Mouse (Mus musculus) neural tube, embryonic 14.5 days (tissue): Measurements from ENCODE around the gene Ctf1. TPM values are rescaled to one million over a fixed set of nuclear protein-coding genes. Genes with fewer than 3 reads are reported as not detected.

ENCODE experiments used
- ATAC-seq: fragments of 200-750 bp; cut with Nextera tagmentation; 2 replicates; pipeline ENCODE4 v1.8.0; 2017; ENCODE audit warnings: low read depth, mild to moderate bottlenecking, moderate TSS enrichment, moderate library complexity
- H3K27ac ChIP-seq: fragments of 300-500 bp; sonication (generic); 2 replicates; pipeline ENCODE4 v1.5.1; 2014; ENCODE audit warnings: low read depth, mild to moderate bottlenecking, control low read depth, low read length, moderate library complexity, mixed read lengths
- H3K27me3 ChIP-seq: fragments of 300-500 bp; sonication (generic); 2 replicates; pipeline ENCODE4 v1.6.1; 2014; ENCODE audit warnings: low read length; ENCODE audit not compliant: control insufficient read depth, insufficient read depth
- H3K36me3 ChIP-seq: fragments of 300-500 bp; sonication (generic); 2 replicates; pipeline ENCODE4 v1.6.1; 2014; ENCODE audit warnings: low read length, mixed read lengths; ENCODE audit not compliant: control insufficient read depth, insufficient read depth
- H3K4me1 ChIP-seq: fragments of 300-500 bp; sonication (generic); 2 replicates; pipeline ENCODE4 v1.6.1; 2014; ENCODE audit warnings: low read length; ENCODE audit not compliant: control insufficient read depth, insufficient read depth
- H3K4me2 ChIP-seq: fragments of 300-500 bp; sonication (generic); 2 replicates; pipeline ENCODE4 v1.6.1; 2014; ENCODE audit warnings: mild to moderate bottlenecking, low read depth, low read length, control low read depth
- H3K4me3 ChIP-seq: fragments of 300-500 bp; sonication (generic); 2 replicates; pipeline ENCODE4 v1.5.1; 2014; ENCODE audit warnings: low read depth, low read length, control low read depth, mixed read lengths
- H3K9ac ChIP-seq: fragments of 300-500 bp; sonication (generic); replicated peaks from 2 replicates; pipeline ENCODE4 v1.6.1; 2014; ENCODE audit warnings: low read depth, mild to moderate bottlenecking, control low read depth, low read length, mixed read lengths
- H3K9me3 ChIP-seq: fragments of 300-500 bp; sonication (generic); 2 replicates; pipeline ENCODE4 v1.6.1; 2016; ENCODE audit warnings: low read length; ENCODE audit not compliant: control insufficient read depth
- WGBS: fragments of 180-500 bp; shearing (Covaris S2); extraction: QIAGEN DNeasy Blood & Tissue Kit; methylation state at CpG from one replicate; pipeline ENCODE4 v1.1.7; 2014; 5-methylcytosine and 5-hydroxymethylcytosine counted together
- polyA plus RNA-seq: library from polyadenylated mRNA; unstranded; fragments of >200 nt; fragmentation: Nextera tagmentation; extraction: Ambion mirVana; gene quantifications from 2 replicates; pipeline ENCODE4 v1.2.1, GENCODE M21; 2014

Gene Ctf1
- polyA plus RNA-seq, 1 experiment from 2014 or later = 2.7 TPM

DNA sequence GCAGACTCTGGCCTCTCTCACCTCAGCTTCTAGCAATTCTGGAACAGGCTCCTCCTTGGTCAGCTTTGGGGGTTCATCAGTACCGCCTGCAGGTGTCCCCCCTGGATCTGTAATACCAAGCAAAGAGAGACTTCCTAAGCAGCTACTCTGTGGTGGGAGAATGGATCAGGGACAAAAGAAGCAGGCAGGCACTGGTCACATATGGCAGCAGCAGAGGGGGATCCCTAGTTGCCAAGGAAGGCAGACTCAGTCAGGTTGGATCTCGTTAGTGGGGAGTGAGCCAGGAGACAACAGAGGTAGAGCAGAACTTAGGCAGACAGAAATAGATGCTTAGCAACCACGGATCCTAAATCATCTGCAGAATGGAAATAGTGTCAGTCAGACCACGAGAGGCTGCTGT is 6.8 kb upstream of the Ctf1 start:
- WGBS = 71% methylated on average over 4 of the region's 4 CpGs

DNA sequence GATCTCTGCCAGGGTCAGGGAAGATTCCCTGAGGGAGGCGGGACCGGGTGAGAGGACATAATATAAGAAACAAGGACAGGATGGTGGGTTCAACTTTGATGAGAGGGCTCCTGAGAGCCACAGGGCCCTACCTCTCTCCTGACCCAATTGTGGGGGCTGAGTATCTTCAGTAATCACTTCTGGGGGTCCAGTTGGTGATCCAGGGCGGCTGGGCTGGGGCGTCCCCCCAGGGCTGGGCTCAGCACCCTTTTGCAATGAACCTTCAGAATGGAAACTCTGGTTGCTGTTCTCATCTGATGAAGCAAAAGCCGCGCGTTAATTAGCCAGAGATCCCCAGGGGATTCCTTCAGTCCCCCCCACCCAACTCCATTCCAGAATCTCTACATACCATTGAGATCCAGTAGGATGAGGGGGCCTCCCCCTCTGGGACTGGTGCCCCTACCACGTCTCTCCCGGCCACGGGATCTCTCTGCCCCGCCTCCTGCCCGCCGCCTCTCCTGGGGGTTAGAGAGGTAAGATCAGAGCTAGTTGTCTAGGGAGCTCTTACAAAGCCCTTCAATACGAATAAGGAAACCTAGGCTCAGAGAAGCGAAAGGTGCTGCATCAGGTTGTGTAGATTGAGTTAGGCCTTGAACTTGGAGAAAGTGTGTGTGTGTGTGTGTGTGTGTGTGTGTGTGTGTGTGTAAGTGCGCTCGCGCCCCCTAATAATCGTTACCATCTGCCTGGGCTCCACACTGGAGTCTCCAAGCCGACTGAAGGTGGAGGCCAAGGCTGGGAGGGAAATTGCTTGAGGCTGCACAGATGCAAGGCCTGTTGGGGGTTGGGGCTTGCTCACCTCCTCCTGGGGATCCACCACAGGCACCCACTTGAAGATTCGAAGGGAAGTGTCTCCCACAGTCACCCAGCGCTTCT is 5.2 kb upstream of the Ctf1 start:
- H3K9ac ChIP-seq = peak overlapping the region; percentile 83
- WGBS = 28% methylated on average over 22 of the region's 22 CpGs
- peak overlapping the region; percentile 92; the same call in 1 of the 2 replicates for H3K27ac ChIP-seq
- H3K4me2 ChIP-seq = peak overlapping the region; percentile 75
- H3K4me1 ChIP-seq = peaks cover 11% of the 10 kb centered on the region
- 0 out of 2 replicates have a peak, but pooled peaks cover 12% of the 10 kb centered on the region for H3K36me3 ChIP-seq
- peak overlapping the region; percentile 75 for H3K4me3 ChIP-seq
- no peaks in the 10 kb centered on the region for H3K27me3 ChIP-seq
- ATAC-seq = no peak
- no peaks in the 10 kb centered on the region for H3K9me3 ChIP-seq

More for the DNA sequence above, 6.8 kb upstream of the Ctf1 start:
- Histone ChIP-seq H3K9me3 (no peaks in the 10 kb centered on the region), H3K4me1 (peaks cover 11% of the 10 kb centered on the region), H3K27me3 (no peaks in the 10 kb centered on the region), H3K4me2 (no peak overlapping the region), H3K9ac (no peak overlapping the region), H3K4me3 (no peak overlapping the region), H3K27ac (no peak overlapping the region), H3K36me3 (0 out of 2 replicates have a peak, but pooled peaks cover 12% of the 10 kb centered on the region)
- no peak for ATAC-seq

DNA sequence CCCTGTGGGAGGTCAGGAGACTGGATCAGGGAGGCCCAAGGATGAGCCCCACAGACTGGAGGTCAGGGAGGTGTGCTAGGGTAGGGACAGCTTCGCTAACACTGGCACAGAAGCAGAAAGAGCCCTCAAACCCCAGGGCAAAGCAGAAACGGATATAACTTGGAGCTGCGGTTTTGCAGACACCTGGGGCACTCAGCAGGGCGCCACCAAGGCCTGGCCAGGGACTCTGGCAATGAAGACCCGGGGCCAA is 4.7 kb upstream of the Ctf1 start:
- Histone ChIP-seq H3K36me3 (0 out of 2 replicates have a peak, but pooled peaks cover 12% of the 10 kb centered on the region), H3K9ac (peak overlapping the region; percentile 83), H3K4me1 (peaks cover 14% of the 10 kb centered on the region), H3K4me3 (peak overlapping the region; percentile 75), H3K27me3 (no peaks in the 10 kb centered on the region), H3K9me3 (no peaks in the 10 kb centered on the region), H3K27ac (peak overlapping the region; percentile 92; the same call in 1 of the 2 replicates), H3K4me2 (peak overlapping the region; percentile 75)
- WGBS = 0% methylated on average over 5 of the region's 5 CpGs
- ATAC-seq = no peak

DNA sequence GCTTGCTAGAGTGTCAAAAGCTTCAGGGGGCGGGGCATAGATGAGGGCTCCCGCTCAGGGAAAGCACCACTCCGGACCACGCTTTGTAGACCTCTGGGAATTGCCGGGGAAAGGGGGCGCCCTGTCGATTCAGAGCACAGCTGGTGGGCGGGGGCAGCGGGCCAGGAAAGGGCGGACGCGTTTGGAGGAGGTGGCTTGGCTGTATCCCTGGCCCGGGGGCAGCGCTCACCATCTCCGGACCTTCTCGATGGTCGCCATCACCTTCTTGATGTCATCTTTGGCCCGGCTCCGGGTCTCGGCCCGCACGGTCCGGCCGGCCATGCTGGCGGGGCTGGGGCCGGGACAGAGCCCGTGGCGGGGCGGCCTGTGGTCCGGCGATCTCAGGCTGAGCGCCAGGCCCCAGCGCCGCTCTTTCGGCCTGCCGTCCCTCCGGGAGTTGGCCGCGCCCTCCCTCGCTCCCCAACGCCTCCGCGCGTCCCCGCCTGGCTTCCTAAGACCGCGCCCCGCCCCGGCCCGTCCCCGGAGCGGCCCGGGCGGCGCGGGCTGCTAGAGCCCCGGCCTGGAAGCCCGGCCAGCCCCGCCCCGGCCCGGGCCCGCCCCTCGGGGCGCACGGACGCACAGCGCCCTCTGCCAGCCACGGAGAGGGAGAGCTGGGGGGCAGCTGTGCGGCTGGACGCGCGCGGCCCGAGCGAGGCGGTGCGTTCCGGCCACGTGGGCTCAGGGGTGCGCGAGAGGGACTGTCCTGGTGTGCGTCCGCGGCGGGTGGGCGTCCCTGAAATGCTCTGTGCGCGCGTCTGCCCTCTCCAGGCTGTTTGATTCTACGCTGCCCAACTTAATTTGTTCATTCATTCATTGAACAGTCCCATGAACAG is 4.1 kb upstream of the Ctf1 start, which contains the start of gene Bcl7c:
Gene Bcl7c, minus strand, starts transcription at position 727 of the 872 bp plus-strand sequence.
- Histone ChIP-seq H3K9ac (peak within 1 kb of the TSS; percentile 83), H3K36me3 (0 out of 2 replicates have a peak, but pooled peaks cover 12% of the 10 kb centered on the region), H3K27me3 (no peaks in the 10 kb centered on the region), H3K27ac (peak within 1 kb of the TSS; percentile 92), H3K4me2 (peak within 1 kb of the TSS; percentile 75), H3K4me3 (peak within 1 kb of the TSS; percentile 75), H3K9me3 (no peaks in the 10 kb centered on the region), H3K4me1 (peaks cover 14% of the 10 kb centered on the region)
- under 1% methylated on average over 64 of the region's 90 CpGs for WGBS
- ATAC-seq = peak; percentile 87

DNA sequence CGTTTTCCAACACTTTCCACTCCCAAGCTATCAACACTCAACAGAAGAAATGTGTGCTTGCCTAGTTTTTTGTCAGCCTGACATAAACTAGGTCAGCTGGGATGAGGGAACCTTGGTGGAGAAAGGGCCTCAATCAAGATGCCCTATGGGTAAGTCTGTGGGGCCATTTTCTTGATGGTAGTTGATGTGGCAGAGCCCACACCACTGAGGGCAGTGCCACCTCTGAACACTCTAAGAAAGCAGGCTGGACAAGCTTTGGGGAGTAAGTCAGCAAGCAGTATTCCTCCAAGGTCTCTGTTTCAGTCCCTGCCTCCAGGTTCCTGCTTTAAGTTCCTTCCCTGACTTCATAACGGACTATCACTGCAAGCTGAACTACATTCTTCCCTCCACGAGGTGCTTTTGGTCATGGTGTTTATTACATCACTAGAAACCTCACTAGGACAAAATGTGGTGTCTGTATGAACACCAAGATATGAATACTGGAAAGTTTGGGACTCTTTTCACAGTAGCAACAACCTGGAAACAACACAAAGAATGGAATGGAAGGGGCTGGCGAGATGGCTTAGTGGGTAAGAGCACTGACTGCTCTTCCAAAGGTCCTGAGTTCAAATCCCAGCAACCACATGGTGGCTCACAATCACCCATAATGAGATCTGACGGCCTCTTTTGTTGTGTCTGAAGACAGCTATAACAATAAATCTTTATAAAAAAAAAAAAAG is 3.1 kb upstream of the Ctf1 start:
- Histone ChIP-seq H3K36me3 (0 out of 2 replicates have a peak, but pooled peaks cover 8% of the 10 kb centered on the region), H3K4me3 (peak overlapping the region; percentile 75), H3K9me3 (no peaks in the 10 kb centered on the region), H3K4me1 (peaks cover 14% of the 10 kb centered on the region), H3K27ac (no peak overlapping the region), H3K4me2 (peak overlapping the region; percentile 75; the same call in 1 of the 2 replicates), H3K27me3 (no peaks in the 10 kb centered on the region), H3K9ac (no peak overlapping the region)
- 68% methylated on average over 5 of the region's 5 CpGs for WGBS
- no peak for ATAC-seq

DNA sequence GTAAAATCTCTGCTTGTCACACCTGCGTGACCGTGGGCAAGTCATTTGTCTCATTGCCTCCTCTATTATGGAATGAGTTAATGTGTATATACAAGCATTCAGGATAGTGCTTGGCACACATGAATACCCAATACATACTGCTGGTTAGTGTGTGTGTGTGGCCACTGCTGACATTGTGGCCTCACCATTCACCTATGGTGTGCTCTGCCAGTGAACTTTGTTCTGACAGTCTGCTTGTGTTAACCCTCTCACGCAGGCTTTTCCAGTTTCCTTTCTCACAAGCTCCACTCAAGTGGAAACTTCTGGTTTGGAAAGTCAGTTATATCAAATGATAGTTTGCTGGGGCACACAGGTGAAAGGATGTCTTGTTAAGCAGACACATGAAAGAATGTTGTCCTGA is 1.5 kb upstream of the Ctf1 start:
- no peak overlapping the region for H3K27ac ChIP-seq
- no peak overlapping the region for H3K4me3 ChIP-seq
- peaks cover 14% of the 10 kb centered on the region for H3K4me1 ChIP-seq
- no peaks in the 10 kb centered on the region for H3K9me3 ChIP-seq
- H3K27me3 ChIP-seq = no peaks in the 10 kb centered on the region
- ATAC-seq = no peak
- no peak overlapping the region for H3K9ac ChIP-seq
- no peak overlapping the region for H3K4me2 ChIP-seq
- 94% methylated on average over 3 of the region's 3 CpGs for WGBS
- H3K36me3 ChIP-seq = 0 out of 2 replicates have a peak, but pooled peaks cover 2% of the 10 kb centered on the region

DNA sequence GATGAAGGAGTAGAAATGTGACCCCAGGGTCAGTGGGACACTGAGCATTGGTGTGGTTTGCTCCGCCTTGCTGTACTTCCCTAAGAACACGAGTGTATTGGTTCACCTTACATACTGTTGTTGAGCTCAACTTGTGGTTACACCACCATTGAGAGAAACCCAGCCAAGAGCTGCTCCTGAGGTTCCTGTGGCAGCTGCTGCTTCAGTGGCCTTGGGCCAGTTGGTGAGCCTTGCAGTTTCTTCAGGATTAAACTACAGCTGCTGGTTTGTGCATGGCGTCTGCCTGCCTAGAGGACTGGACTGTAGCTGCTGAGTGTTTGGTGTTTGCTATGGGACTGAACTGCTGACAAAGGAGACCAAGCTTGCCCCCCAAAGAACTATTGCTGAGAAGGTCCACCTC is 1.1 kb upstream of the Ctf1 start:
- Histone ChIP-seq H3K9me3 (no peaks in the 10 kb centered on the region), H3K4me1 (peaks cover 14% of the 10 kb centered on the region), H3K4me3 (no peak overlapping the region), H3K4me2 (no peak overlapping the region), H3K27ac (no peak overlapping the region), H3K27me3 (no peaks in the 10 kb centered on the region), H3K9ac (no peak overlapping the region), H3K36me3 (no peaks in the 10 kb centered on the region)
- WGBS = 85% methylated on average over 3 of the region's 3 CpGs
- no peak for ATAC-seq

DNA sequence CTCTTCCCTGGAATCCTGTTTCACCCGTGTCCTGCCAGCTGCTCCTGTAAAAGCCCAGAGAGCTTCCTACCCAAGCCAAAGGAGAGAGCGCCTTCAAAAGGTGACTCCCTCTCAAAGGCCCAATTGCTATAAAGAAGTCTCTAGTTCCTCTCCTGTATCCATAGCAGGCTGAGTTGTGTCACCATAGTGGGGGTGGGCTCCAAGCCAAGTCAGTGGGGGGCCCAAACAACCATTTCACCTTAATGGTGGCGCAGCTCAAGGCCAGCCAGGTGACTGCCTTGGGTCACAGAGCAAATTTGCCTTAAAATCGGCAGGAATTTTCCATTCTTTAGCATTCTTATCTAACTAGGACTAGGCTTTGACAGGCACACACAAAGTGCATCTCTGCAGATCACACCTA is 2.3 kb downstream of the Ctf1 start:
- Histone ChIP-seq H3K27me3 (no peaks in the 10 kb centered on the region), H3K4me1 (peaks cover 6% of the 10 kb centered on the region; the same call in 1 of the 2 replicates), H3K4me2 (no peak overlapping the region), H3K36me3 (no peaks in the 10 kb centered on the region), H3K9me3 (no peaks in the 10 kb centered on the region), H3K27ac (no peak overlapping the region), H3K4me3 (no peak overlapping the region), H3K9ac (no peak overlapping the region)
- WGBS = 90% methylated on average over 4 of the region's 4 CpGs
- ATAC-seq = no peak
